Mouse (Mus musculus) cerebral cortex, adult 2 months (tissue): ENCODE measurements around the gene Fbln7.

Experiments used
- WGBS: fragments of 180-500 bp; shearing (Covaris S2); methylation state at CpG from one replicate; pipeline ENCODE4 v1.1.7; 2018; 5-methylcytosine and 5-hydroxymethylcytosine counted together

Fbln7 gene

DNA sequence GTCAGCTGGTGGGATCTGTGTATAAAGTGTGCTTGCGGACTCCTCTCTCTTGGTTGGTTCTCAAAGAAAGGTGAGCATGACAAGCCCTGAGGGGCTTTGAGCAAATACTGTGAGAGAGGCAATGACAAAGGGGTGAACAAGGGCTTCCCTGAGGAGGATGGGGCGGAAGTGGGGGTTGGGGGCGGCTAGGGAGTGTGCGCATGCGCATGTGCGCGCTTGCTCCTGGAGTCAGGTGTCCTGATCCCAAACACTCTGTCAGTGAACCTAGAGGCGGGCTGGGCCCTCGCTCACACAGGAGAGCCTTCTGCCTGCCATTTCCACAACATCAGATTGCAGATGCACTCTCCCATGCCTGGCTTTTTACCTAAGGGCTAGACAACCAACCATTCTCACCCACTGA lies 9.5 kb downstream of the Fbln7 start:
- 95% methylated on average over 9 of the region's 9 CpGs for WGBS

DNA sequence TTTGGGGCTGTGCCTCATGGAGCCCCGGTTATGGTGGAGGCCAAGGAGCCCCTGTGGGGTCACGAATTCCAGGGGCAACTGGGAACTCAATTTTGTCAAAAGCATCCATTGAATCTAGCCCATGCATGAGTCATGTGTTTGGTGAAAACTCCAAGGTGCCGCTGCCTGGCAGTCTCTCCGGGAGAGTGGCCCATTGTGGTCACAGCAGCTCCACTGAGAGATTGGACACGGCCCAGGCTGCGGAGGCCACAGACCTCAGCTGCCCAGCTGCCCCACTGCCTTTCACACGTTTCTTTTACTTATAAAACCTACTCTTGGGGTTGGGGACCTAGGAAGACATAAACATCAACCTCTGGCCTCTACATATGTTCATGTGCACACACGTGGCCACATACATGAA lies 12.7 kb downstream of the Fbln7 start:
- 75% methylated on average over 8 of the region's 8 CpGs for WGBS

- 80% methylated on average over 4 of the region's 4 CpGs for WGBS
These were observed 18.5 kb downstream of the Fbln7 start for GRCm38 (mm10) chr2:128881236-128881635.

DNA sequence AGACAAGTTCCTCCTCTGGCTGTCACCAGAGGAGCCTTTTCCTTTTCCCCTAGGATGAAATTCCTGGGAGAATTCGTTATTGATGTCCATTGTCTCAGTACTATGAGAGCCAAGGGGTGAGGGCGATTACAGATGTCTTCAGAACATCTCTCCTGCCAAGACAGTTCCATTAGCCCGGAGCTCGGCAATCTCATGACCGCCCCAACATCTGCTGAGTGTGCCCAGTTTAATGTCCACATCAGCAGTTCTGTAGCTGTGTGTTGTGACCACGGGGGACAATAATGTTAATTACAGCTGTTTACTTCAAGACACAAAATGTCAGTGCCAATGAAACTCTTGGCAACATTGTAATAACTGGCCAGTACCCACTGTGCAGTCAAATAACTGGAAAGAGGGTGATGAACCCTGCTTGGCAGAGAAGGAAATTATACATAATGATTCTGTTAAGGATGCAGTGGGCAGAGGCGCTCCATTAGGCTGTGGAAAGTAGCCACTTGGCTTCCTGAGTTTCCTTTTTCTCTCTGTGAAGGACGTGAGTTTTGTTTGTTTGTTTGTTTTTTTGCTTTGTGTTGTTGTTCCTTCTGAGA lies 22.5 kb downstream of the Fbln7 start:
- WGBS = 73% methylated on average over 8 of the region's 8 CpGs

- WGBS = 62% methylated on average over 6 of the region's 6 CpGs
These were observed 25.2 kb downstream of the Fbln7 start for GRCm38 (mm10) chr2:128887866-128888550.

- 92% methylated on average over 4 of the region's 4 CpGs for WGBS
These were observed 28.0 kb downstream of the Fbln7 start for GRCm38 (mm10) chr2:128890661-128891335.

GRCm38 (mm10) chr2:128892180-128892721 lies 29.5 kb downstream of the Fbln7 start:
- 6% methylated on average over 36 of the region's 37 CpGs for WGBS

GRCm38 (mm10) chr2:128902843-128903242 lies 40.1 kb downstream of the Fbln7 start:
- WGBS = 90% methylated on average over 6 of the region's 6 CpGs

- 91% methylated on average over 3 of the region's 3 CpGs for WGBS
These were observed 40.9 kb downstream of the Fbln7 start for GRCm38 (mm10) chr2:128903661-128904060.

DNA sequence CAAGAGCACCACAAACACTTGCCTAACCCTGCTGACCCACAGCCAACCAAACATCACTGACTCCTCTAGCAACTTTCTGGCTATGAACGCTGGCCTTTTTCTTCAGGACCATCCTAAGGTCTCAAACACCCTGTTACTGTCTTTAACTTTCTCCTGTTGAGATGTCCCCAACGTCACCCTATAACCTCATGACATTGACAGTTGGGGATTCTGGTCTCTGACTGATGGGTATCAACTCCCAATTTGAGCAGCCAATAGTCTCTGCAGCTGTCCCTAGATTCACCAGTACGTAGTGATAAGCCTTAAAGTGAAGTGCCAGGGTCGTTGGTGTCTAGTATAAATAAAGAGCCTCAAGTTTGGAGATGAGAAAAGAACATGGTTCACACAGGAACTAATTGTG lies 52.2 kb downstream of the Fbln7 start:
- 87% methylated on average over 4 of the region's 4 CpGs for WGBS

- 21% methylated on average over 3 of the region's 3 CpGs for WGBS
These were observed 53.7 kb downstream of the Fbln7 start for GRCm38 (mm10) chr2:128916528-128916927.

DNA sequence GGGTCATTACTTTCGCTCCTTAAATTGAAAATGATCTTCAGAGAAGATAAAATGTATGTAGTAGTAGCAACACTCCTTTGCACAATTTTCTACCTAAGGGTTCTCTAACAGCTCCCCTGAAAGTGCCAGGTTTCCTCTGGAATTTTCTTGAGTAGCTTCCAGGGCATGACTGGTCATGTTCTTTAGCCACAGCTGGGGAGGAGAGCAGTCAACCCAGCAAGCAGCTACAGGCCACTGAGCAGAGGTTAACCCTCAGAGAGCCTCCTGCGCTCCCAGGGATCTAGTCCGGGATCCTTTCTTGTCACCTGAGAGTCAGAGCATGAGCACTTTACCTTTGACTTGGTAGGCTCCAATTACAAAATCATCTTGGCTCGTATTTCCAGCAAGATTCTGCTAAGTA lies 62.0 kb downstream of the Fbln7 start:
- whole genome bisulfite sequencing = 93% methylated on average over 4 of the region's 4 CpGs

DNA sequence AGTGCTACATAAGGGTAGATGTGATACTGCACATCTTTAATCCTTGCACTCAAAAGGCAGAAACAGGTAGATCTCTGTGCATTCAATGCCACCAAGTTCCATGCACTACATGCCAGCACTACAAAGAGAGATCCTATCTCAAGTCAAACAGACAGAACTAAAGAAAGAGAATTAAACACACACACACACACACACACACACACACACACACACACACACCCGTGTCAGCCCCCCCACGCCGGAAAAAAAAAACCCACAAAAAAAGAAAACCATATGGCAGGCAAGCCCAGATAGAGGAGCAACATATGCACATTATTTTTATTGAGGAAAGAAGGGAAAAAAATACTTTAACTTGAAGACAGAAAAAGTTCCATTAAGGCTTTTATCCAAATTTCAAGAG lies 65.7 kb downstream of the Fbln7 start:
- 57% methylated on average over 3 of the region's 3 CpGs for WGBS

GRCm38 (mm10) chr2:128936256-128936655 lies 73.5 kb downstream of the Fbln7 start:
- WGBS = 95% methylated on average over 3 of the region's 3 CpGs

DNA sequence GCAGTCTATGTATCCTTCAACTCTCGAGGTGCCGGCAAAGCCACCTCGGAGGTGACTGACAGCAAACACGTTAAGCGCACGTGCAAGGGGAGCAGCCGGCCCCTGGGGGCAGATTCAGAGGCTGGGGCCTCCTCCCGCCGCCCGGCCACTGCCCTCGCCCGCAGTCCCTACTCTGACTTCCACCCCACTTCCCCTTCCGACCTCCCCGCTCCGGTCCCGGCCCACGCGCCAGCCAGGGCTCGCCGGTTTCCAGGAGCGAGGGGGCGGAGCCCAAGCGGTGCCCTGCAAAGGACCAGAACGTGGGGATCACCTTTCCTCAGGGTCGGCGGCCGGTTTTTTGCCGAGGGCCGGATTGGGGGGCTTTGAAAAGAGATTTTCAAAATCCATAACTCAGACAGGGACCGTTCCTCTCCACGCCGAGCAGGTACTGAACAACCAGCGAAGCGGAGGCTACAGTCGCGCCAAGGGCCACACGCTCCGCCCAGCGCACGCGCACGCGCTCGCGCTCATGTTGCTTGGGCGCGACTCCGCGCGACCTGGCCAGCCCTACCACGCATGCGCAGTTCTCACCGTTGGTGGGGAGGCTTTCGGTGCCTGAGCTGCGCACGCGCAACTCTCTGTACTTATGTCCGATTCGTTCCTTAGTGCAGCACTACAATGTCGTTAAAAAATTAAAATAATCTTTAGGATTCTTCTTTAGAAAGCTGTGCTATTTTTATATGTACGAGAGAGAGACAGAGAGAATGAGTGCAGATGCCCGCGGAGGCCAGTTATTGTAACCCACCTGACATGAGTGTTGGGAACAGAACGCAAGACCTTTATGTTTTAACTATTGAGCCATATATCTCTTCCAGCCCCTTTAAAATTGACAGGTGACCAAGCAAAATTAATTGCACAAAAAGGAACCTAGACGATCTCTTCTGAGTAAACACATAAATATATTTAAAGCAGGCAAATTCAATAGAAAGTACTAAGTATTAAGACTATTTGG lies 81.1 kb downstream of the Fbln7 start, which contains the start of gene Zc3h8:
Zc3h8 (minus strand) TSS at position 540 of the 991 bp plus-strand sequence.
- under 1% methylated on average over 65 of the region's 65 CpGs for WGBS
